Mouse (Mus musculus) lung, postnatal 25 days (tissue): Measurements from ENCODE around the gene Dars2.
"Not testable (repeated sequence)": the region's sequence is repeated elsewhere in the genome, so short reads cannot be mapped to it uniquely, and the experiment has no call there.

Source experiments
- DNase-seq: peaks from one replicate; pipeline ENCODE4 v3.0.0; 2022; ENCODE audit warnings: low spot score

The Dars2 gene

DNA sequence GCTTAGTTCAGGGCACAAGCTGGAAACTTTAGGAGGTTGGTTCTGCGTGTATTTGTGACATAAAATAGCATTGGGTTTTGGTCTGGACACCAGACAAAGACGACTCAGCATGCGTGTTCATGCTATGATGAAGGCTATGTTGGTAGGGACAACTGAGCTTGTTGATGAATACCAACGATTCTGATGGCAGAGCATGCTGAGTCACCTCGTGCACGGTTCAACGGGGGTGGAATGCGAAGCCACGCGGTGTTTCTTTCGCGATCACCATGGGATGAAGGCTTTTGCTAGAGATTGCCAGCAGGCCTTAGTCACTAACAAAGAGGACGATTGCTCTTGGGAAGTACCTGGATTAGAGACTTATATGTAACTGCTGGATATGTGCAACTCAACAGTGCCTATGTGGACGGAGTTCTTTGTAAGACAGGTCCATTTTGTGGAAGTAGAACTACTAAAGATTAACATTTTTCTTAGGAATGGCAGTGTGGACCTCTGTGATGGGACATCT, 35.1 kb downstream of the Dars2 start:
- no peak for DNase-seq

DNA sequence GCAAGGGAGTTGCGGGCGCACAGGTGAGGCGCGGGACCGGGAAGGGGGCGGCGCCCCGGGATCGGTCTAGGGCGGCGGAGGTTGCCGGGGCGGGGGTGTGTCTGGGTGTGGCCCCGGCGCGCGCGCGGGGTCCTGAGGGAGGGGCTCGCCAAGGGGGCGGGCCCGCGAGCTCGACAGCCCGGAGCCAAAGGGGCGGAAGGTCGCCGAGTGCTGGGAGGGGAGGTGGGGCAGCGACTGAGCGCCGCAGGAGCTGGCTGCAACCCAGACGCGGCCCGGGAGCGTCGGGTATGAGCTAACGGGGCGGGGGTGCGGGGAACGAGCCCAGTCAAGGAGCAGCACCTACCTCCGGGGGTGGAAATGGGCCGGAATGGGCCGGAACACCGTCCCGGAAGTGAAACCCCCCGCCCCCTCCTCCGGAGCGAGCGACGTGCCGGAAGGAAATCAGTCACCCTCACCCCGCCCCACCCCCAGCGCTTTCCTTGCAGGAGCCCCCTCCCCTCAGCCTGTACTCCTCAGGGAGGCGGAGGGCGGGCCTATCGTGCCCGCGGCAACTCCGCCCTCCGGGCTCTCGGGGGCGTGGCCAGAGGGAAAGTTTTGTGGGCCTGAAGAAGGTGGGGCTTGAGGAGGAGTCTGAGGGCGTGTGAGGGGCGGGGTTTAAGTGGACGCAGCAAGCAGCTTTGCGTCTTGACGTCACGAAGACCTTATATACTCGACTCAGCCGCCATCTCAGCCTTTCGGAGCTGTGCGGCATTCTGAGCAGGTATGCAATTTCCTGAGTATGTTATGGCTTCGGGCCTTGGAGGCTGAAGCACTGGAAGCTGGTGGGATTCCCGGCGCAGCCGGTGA, 35.8 kb downstream of the Dars2 start, which contains the start of gene Zbtb37:
Gene Zbtb37, minus strand, starts transcription at position 415 of the 846 bp plus-strand sequence.
- peak; percentile 99 for DNase-seq

DNA sequence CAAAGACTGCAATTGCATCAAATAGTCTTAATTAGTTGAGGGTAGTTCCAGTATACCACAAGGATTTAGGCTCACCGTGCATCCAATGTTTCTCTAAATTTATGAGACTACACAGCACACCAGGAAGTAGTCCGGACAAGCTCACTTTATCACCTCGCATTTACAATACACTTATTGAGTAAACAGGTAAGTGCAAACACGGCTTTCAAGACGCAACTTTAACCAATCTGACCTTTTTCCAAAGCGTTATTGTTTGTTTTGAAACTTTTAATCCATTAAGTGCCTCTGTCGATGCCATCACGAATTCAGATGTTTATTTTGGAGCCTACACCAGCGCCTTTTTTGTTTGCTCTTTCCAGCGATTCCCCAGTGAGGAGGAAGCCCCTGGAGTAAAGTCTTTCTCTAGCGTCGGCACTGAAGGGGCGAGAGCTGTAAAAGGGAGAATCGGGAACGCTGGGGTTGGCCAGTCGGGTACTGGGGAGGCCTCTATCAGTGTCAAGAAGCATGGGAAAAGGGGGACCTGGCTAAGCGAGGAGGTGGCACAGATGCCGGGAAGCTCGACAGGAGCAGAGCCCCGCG, 36.5 kb downstream of the Dars2 start:
- peak; percentile 5 for DNase-seq

DNA sequence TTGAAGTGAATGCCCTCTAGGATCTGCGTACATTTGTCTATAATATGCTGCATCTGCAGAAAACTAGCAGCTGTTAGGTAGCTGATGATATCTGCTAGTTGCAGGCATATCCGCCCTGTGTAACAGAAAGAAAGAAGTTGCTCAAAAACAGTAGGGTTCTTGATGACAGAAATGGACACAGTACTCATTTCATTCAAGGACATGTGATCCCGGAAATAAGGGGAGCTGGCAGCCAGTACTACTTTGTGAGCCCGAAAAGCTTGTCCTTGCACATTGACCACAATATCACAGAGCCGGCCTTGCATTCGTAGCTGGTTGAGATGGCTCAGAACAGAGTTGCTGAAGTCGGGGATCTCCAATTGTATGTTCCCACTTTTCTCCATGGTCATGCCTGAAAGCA, 38.1 kb downstream of the Dars2 start:
- DNase-seq: no peak

DNA sequence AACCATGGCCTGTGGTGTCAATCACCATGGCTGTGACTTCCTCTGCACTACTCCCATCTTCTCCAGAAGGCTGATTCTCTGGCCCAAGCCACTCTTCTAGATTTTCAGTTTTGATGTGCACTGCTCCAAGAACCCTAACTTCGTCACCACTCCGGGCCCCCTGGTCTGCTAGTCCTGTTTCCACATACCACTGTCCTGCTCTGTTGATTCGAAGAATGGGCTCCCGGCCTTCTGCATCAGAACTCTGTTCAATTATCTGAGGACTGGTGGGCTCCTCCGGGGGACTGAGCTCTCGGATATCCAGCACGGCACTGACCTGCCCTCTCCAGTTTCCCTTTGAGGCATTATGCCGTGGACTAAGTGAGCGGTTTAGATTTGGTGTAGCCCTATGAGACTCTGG, 38.6 kb downstream of the Dars2 start:
- no peak for DNase-seq

DNA sequence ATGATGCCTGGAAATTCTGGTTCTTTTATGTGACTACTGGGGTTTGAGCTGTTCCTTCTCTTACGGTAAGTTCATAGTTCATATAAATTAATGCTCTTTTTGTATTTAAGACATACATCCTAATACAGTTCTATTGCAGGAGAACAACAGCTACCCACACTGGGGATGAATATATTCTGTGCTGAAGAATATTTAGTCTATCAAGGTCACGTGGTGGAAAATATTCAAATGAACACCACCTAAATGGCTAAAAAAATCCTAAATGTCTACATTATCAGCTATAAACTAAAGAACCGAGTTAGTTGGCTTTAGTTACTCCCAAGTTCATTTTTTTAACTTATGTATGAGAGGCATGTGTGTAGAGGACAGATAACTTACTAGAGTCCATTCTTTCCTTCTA, 40.4 kb downstream of the Dars2 start:
- no peak for DNase-seq

DNA sequence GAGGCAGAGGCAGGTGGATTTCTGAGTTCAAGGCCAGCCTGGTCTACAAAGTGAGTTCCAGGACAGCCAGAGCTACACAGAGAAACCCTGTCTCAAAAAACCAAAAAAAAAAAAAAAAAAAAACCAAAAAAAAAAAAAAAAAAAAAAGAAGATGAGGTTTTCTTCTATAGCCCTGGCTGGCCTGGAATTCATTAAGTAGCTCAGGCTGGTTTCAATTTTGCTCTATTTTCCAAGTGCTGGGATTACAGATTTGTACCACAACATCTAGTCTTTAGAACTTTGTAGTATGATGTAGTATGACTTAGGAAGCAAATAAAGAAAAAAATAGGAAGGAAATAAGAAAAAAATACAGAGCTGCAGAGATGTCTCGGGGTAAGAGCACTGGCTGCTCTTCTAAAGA, 42.0 kb downstream of the Dars2 start:
- not testable (repeated sequence) for DNase-seq

DNA sequence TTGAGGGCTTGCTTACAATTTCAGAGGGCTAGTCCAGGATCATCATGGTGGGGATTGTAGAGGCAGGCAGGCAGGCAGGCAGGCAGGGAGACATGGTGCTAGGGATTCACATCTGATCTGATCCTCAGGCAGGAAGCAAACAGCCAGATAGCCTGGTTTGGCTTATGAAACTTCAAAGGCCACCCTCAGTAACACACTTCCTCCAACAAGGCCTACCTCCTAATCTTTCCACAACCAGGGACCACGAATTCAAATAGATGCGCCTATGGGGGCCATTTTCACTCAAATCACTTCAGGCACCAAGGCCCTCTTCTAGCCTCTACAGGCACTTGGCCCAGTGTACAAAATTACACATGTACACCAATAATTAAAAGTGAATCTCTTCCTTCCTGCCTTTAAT, 43.3 kb downstream of the Dars2 start:
- DNase-seq: no peak

DNA sequence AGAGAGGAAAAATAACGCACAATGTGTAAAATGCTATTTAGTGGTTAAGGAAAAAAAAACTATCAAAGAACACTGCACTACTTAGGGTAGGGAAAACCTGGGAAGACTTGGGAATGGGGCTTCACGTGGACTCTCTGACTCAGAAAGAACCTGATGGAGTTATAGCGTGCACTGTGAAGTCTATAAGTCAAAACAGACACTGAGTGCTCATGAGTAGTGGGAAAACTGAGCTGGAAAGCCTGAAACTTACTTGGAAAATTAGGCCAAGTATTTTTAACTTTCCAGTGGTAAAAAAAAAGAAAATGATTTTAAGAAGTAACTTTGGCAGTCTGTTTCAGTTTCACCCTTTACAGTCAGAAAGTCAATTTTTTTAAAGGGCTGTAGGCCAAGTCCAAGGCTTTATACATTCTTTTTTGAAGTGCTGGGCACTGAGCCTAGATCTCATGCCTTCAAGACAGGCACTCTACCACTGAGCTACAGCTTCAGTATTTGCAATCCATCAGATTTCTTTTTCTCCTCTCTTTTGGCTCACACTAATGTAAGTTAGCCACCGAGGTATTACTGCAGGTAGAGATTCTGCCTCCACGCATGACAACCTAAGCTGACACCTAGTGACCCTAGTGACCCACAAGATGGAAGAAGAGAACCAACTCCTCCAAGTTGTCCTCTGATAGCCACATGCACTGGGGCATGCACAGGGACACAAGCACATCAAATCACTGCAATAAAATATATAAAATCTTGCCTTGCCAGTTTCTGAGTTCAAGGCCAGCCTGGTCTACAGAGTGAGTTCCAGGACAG, 44.8 kb downstream of the Dars2 start:
- peak; percentile 26 for DNase-seq

DNA sequence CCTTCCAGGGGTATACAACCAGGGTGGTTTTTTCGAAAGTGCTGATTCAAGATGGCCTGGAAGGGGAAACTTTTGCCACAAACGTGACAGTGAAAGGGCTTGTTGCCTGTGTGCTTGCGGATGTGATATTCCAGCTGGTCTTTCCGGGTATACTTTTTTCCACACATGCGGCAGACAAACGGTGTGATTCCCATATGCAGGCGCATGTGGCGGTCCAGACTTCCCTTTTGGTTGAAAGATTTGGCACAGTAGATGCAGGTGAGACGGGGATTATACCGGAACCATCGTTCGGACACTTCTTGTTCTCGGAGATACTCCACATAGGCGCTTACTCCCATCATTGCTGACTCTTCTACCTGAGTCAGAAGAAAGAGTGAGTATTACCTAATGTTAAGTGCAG, 50.4 kb downstream of the Dars2 start:
- DNase-seq: no peak

DNA sequence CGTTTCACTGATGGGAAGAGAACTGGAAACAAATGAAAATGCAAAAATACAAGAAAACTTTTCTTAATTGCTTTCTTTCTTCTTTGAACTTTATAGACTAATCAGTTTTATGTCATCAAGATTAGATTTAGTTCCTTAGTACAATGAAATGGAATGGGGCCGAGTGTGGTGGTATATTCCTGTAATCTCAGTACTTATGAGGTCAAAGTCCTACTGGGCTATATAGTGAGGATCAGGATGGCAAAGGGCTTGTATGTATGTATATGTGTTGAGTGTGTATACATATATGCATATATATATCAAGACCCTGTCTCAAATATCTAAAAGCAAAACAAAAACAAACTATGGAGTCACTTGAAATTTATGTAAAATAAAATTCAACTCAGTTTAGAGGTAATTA, 54.1 kb downstream of the Dars2 start:
- no peak for DNase-seq

DNA sequence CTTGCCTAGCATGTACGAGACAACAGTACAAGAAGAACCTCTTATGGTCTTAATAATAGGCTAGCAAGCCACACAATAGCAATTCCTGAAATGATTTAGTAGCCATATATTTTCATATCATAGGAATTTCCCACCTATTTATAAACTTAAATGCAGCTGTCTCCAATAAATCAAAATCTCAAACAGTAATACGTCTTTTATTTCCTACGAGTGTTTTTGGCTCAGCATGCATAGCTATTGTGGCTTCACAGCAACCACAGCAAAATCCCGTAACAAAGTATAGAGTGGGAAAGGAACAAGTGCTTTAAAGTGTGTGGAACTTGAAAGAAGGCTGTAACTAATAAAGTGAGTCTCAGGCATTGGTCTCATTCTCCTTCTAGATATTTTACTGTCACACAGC, 60.0 kb downstream of the Dars2 start:
- no peak for DNase-seq

DNA sequence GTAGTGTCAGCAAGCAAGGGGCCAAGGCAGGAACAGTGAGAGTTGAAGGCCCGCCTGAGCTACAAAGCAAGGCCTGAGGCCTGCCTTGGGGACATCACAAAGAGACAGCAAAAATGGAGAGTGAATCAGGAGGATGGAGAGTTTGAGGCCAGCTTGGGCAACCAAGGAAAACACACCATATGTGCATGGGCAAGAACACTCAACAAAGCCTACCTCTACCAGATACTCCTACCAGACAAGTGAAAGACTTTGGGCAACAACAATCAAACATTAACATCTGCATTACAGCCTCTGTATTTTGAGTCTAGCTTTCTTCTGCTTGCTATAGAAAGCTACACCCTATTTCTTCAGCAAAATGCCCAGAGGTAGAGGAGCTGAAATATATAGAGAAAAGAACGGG, 62.4 kb downstream of the Dars2 start:
- DNase-seq: no peak

DNA sequence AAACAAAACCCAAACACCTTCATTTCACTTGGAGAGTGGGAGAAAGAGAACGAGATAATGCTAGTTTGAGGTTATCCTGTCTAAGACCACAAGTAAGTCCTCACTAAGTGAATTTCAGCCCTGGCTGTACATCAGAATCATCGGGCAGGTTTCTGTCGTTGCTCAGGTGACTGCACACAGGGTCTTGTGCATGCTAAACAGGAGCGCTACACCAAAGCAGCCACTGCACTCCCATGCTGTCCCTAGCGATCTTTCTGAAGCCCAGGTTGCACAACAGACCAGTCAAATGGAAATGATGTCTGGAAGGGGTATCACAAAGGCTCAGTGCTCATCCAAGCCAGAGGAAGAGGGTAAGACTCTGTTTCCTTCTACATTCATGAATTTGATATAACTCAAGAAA, 64.0 kb downstream of the Dars2 start:
- DNase-seq: no peak

DNA sequence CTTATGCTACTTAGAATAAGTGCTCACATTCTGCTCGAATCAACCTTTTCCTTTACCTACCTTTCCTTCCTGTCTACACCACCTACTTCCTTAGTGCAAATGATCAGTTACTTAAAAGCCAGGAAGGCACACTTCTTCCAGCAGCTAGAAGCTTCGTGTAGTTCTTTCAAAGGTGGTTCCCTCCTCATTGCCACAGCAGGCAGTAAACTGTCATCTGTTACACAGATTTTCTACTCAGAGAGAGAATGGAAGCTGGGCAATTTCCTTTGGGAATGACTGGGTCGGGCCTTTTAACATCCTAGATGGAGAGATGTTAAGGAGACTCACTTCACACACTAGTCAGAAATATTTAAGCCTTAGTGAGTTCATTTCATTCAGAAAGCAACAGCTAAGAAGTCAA, 64.9 kb downstream of the Dars2 start:
- no peak for DNase-seq

DNA sequence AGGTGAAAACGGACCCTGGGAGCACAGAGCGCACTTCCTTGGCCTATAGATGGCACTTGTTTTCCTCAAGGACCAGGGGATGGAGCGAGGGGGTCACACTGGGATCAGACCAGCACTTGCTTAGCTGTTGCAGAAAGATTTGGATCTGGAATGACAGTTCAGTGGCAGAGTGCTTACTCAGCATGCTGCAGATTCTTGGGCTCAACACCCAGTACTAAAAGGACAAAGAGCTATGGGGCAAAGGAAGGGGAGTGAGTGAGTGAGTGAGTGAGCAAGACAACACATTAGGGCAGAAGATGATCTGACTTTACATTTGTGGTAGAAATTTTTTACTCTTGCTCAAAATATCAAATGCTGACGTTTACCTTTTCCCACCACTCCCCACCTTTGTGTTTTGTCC, 65.5 kb downstream of the Dars2 start:
- no peak for DNase-seq

DNA sequence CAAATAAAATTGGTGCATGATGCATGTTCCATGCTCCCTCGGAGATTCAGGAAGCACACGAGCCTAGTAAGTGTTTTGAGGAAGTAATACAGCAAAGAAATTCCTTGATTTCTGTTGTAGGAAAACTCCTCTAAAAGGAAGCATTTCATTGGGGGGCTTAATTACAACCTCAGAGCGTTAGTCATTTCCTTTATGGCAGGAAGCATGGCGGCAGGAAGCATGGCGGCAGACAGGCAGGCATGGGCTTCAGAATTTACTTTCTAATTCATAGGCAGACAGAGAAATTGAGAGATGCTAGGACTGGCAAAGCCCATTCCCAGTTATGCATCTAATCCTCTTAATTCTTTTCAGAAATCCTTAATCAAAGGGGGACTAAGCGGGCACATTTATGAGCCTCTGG, 76.6 kb downstream of the Dars2 start:
- no peak for DNase-seq
